Mouse (Mus musculus) cerebellum, adult (tissue): ENCODE results near the gene Evc.
A peak's percentile ranks its signal among the peaks of the same experiment; 100 is the strongest.

ENCODE experiments used
- ATAC-seq: cut with Nextera tagmentation; 2 replicates; pipeline ENCODE4 v1.9.2; 2017; ENCODE audit warnings: mild to moderate bottlenecking, moderate library complexity, mixed read lengths; ENCODE audit not compliant: insufficient number of reproducible peaks, low FRiP score, low TSS enrichment

The Evc gene

DNA sequence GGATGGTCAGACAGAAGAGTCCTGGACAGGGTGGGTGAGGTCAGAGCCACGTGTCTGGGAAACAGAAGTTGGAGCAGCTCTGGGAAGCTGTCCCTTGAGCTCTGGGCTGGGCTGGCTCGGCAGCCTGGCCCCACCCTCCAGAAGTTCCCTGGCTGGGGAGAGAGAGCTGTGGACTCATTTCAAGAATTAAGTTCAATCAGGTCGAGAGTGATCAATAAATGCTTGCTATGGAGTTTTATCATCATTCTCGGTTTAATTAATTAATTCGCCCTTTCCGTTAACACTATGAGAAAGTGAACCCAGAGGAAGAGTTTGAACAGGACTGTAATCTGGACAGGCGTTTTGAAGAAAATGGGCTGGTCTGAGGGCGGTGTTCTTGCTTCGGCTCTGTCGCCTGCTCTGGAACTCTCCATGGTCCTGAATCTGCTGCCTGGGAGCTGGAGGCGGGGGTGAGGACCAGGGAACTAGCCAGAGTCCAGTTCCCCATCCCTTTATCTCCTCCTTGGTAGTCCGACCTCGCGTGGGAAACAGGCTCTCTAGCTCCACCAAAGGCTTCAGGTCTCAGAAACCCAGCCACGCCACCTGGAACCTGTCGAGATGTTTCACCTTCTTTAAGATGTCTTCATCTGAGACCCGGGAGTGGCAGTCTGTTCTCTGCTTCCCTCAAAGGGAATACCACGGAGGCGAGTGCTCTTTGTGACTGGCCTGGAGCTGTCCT is 93.4 kb downstream of the Evc start:
- ATAC-seq: no peak

DNA sequence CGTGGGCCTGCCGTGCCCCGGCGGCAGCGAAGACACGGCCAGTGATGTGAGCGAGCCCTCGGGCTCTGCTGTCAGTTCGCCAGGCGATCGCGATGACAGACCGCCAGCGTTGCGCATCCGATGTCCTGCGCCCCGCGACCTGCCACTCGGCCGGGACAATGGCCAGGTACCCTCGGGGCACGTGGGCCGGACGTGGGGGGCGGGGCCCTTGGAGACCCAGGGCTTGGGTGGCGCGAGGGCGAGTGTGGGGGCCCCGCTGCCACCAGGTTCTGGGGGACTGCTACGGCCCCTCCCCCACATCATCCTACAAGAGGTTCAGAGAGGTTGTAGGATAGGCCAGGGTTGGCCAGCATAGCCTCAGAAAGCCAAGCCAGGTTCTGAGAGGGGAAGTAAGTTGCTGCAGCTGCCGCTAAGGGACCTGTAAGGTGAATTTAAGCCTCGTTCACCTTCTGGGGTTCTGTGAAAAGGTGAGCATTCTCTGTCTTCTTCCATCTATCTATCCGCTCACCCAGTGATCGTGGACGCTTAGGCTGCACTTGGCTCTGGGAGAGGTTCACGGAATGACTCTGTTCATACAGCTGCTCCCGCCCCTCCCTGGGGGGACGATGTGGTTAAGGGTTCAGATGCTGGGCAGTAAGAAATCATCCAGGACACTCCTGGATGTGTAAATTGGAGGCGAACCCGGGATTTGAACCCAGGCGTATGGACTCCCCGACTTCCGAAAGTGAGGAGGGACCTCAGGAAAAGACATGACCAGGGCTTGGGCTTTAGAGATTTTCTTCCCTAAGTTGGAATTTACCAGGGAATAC is 94.1 kb downstream of the Evc start:
- no peak for ATAC-seq

DNA sequence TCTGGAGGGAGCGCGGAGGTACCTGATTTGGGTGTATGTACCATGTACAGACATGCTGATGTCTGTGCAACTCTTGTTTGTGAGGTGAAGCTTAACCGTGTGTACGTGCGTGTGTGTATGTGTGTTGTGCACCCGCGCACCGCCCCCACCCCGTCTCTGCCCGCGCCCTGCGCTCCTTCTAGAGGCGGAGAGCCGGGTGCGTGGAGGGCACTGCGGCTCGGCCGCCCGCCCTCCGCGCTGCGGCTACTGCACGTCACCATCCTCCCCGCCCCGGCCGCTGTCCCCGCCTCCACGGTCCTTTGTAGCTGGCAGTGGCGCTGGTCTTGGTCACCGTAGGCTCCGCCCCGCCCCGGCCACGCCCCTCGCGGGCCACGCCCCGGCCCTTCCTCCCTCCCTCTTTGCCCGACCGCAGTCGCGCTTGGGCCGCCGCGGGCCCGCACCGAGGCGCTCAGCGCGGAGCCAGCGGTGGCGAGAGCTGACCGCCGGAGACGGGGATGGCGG is 95.0 kb downstream of the Evc start, which contains the start of gene Crmp1:
Gene Crmp1, plus strand, starts transcription at position 290 of the 501 bp plus-strand sequence.
- peak; percentile 76 for ATAC-seq

DNA sequence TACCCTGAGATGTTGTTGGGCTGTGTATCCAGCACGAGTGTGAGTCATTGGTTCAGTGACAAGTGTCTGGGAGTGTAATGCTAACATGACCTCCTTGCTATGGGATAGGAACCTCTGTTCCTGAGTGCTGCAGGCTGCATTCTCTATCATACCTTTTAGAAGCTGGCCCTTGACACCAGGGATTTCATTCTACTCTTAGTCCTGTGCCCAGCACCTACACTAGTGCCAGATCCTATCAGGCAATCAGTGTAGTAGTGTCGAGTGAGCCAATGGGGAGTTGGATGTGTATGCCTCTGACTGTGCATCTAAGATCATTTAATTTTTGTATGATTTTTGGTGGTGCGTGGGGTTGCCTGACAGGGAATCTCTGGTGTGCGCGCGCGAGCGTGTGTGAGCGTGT is 95.5 kb downstream of the Evc start:
- ATAC-seq: no peak

DNA sequence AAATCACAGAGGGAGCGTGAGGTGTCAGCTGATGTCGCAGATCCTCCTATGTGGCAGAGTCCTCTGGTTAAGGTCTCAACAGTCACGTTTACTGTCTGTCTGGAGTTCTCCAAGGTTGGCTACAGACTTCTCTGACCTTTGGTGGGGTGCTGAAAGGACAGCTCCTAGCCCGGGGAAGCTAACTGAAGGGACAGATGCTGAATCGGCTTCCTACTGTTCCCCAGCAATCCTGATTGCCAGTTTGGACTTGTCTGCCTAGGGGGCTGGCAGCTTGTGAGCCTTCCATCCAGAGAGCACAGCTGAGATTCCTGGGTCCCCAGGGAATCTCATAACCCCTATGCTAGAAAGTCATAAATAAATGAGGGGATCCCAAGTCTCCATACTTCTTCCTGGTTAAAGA is 96.1 kb downstream of the Evc start:
- no peak for ATAC-seq
